Mouse (Mus musculus) small intestine, adult 2 months (tissue): ENCODE data around the gene Dnajc25.

Source experiments
- CTCF ChIP-seq: fragments of 200-500 bp; IDR thresholded peaks from 2 replicates; pipeline ENCODE4 v1.5.1; 2012; ENCODE audit warnings: low read depth, mild to moderate bottlenecking, control low read depth, inconsistent platforms, low read length, moderate library complexity, mixed read lengths; ENCODE audit not compliant: insufficient replicate concordance, insufficient read length; ENCODE audit errors: extremely low read depth
- POLR2A ChIP-seq: fragments of 200-500 bp; IDR thresholded peaks from 2 replicates; pipeline ENCODE4 v1.6.1; 2012; ENCODE audit warnings: low read depth, mild to moderate bottlenecking, control low read depth, inconsistent platforms, low read length, moderate library complexity

GRCm38 (mm10) chr4:58963271-58963670 lies 31.6 kb upstream of the Dnajc25 start:
- TF ChIP-seq CTCF (no peak), POLR2A (no peak)
